Mouse (Mus musculus): ENCODE data around the gene Ttc17. TPM values are rescaled to one million over a fixed set of nuclear protein-coding genes. Genes with fewer than 3 reads are reported as not detected.

Gene Ttc17
- polyA plus RNA-seq (2015; fragmentation: Nextera tagmentation; extraction: Ambion mirVana) = 13.1 and 13.7 TPM in 2 replicates

DNA sequence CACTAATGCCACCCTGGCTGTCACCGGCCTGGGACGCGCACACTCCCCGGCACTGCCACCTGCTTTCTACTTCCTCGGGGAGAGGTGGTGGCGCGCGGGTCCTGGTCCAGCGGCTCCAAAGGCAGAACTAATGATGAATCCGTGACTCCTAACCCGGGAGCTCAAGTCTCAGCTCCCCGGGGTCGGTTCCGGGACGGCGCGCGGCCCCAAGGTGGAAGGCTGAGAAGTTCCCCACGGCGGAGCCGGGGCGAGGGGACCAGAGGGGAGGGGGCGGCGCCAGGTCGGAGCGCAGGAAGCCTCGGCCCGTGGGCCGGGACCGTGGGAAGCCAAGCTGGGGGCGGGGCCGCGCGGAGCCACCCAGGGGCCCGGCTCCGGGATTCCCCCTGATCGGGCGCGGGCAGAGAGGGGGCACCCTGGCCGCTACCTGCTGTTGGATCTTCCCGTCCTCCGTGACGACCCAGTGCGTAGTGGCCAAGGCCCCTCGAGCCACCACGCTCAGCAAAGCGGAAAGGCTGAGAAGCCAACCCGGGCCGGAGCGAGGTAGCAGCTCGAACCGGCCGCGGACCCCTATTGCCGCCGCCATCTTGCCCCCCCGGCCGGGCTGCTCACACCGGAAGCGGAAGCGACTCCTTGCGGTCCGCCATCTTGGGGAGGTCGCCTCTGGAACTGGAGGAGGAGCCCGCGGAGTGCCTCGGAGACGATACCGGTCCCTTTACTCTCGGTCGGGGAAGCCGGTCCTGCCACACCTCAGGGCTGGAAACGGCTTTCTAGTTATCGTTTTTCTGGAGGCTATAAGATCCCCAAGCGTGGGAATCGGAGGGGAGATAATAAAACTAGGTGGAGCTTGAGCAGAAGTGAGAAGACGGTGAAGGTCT, at the start of gene Ttc17:
Gene Ttc17 (minus strand): TSS at position 607 of the 875 bp plus-strand sequence.
- Histone ChIP-seq H3K27ac (peak within 1 kb of the TSS; percentile 85), H3K27me3 (ENCODE audit: insufficient read depth, low read length) (no peaks in the 10 kb centered on the region), H3K4me3 (replicated peaks; ENCODE audit: low read depth, low read length) (peak within 1 kb of the TSS; percentile 81), H3K4me2 (ENCODE audit: low read length) (peak within 1 kb of the TSS; percentile 85), H3K9ac (ENCODE audit: low read depth, low read length) (peak within 1 kb of the TSS; percentile 84), H3K4me1 (replicated peaks; ENCODE audit: insufficient read depth, low read length) (peaks cover 7% of the 10 kb centered on the region; the same call in 1 of the 2 replicates), H3K9me3 (replicated peaks; ENCODE audit: low read length) (no peaks in the 10 kb centered on the region), H3K36me3 (ENCODE audit: insufficient read depth, low read length) (no peaks in the 10 kb centered on the region)
- DNase-seq (ENCODE audit: low spot score) (peak; percentile 97), ATAC-seq (replicated peaks; ENCODE audit: low FRiP score, low read depth) (peak; percentile 95)
- WGBS = 2% methylated on average over 76 of the region's 77 CpGs
- TF ChIP-seq CTCF (IDR thresholded peaks at IDR 0.05; ENCODE audit: low read depth) = peak; percentile 18; the same call in 1 of the 2 replicates

DNA sequence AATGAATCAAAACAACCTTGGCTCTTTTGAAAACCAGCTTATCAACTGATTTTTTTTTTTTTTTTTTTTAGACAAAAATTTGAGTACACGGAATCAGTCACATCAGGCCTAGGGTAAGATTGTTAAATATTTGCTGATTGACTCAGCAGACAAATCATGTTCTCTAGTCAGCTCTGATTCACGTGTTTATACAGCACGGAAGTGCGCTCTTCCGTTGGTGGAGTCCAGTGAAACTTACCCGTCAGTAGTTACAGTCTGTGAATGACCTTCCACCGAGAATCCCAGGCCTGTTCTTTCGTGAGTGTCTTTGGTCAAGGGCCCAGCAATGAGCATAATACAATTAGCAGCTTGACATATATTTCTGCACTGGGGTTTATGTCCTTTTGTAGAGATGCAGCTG, 43.2 kb upstream of the Ttc17 start:
- H3K4me2 ChIP-seq (ENCODE audit: low read length) = no peak overlapping the region
- TF ChIP-seq CTCF (IDR thresholded peaks at IDR 0.05; ENCODE audit: low read depth) = no peak
- H3K4me3 ChIP-seq (replicated peaks; ENCODE audit: low read depth, low read length) = no peak overlapping the region
- H3K27me3 ChIP-seq (ENCODE audit: insufficient read depth, low read length) = no peaks in the 10 kb centered on the region
- ATAC-seq (replicated peaks; ENCODE audit: low FRiP score, low read depth) (no peak), DNase-seq (ENCODE audit: low spot score) (no peak)
- no peak overlapping the region for H3K9ac ChIP-seq (ENCODE audit: low read depth, low read length)
- no peaks in the 10 kb centered on the region for H3K36me3 ChIP-seq (ENCODE audit: insufficient read depth, low read length)
- no peak overlapping the region for H3K27ac ChIP-seq
- H3K4me1 ChIP-seq (replicated peaks; ENCODE audit: insufficient read depth, low read length) = no peaks in the 10 kb centered on the region
- H3K9me3 ChIP-seq (replicated peaks; ENCODE audit: low read length) = no peaks in the 10 kb centered on the region
- WGBS = 76% methylated on average over 8 of the region's 8 CpGs

- H3K4me3 ChIP-seq (replicated peaks; ENCODE audit: low read depth, low read length) = peak overlapping the region; percentile 97
- peak overlapping the region; percentile 90 for H3K4me2 ChIP-seq (ENCODE audit: low read length)
- 0% methylated on average over 10 of the region's 10 CpGs for WGBS
- no peak for TF ChIP-seq CTCF (IDR thresholded peaks at IDR 0.05; ENCODE audit: low read depth)
- peak overlapping the region; percentile 90 for H3K27ac ChIP-seq
- peak overlapping the region; percentile 98 for H3K9ac ChIP-seq (ENCODE audit: low read depth, low read length)
- no peaks in the 10 kb centered on the region for H3K27me3 ChIP-seq (ENCODE audit: insufficient read depth, low read length)
- H3K9me3 ChIP-seq (replicated peaks; ENCODE audit: low read length) = no peaks in the 10 kb centered on the region
- DNase-seq (ENCODE audit: low spot score) = peak; percentile 75
- H3K4me1 ChIP-seq (replicated peaks; ENCODE audit: insufficient read depth, low read length) = peaks cover 11% of the 10 kb centered on the region; the same call in 1 of the 2 replicates
- no peaks in the 10 kb centered on the region for H3K36me3 ChIP-seq (ENCODE audit: insufficient read depth, low read length)
- ATAC-seq (replicated peaks; ENCODE audit: low FRiP score, low read depth) = no peak
Measured at GRCm38 (mm10) chr2:94436952-94437351, 30.5 kb upstream of the Ttc17 start.

- H3K36me3 ChIP-seq (ENCODE audit: insufficient read depth, low read length) = no peaks in the 10 kb centered on the region
Measured at GRCm38 (mm10) chr2:94435481-94435880, 29.0 kb upstream of the Ttc17 start.

GRCm38 (mm10) chr2:94434833-94435232, 28.3 kb upstream of the Ttc17 start:
- Histone ChIP-seq H3K27me3 (ENCODE audit: insufficient read depth, low read length) (no peaks in the 10 kb centered on the region), H3K9ac (ENCODE audit: low read depth, low read length) (no peak overlapping the region), H3K36me3 (ENCODE audit: insufficient read depth, low read length) (no peaks in the 10 kb centered on the region), H3K4me2 (ENCODE audit: low read length) (no peak overlapping the region), H3K4me1 (replicated peaks; ENCODE audit: insufficient read depth, low read length) (peaks cover 11% of the 10 kb centered on the region; the same call in 1 of the 2 replicates), H3K9me3 (replicated peaks; ENCODE audit: low read length) (no peaks in the 10 kb centered on the region), H3K4me3 (replicated peaks; ENCODE audit: low read depth, low read length) (no peak overlapping the region), H3K27ac (no peak overlapping the region)
- WGBS = 41% methylated on average over 1 of the region's 1 CpGs
- ATAC-seq (replicated peaks; ENCODE audit: low FRiP score, low read depth) (no peak), DNase-seq (ENCODE audit: low spot score) (no peak)
- TF ChIP-seq CTCF (IDR thresholded peaks at IDR 0.05; ENCODE audit: low read depth) = no peak

More at GRCm38 (mm10) chr2:94435481-94435880, 29.0 kb upstream of the Ttc17 start:
- no peak for TF ChIP-seq CTCF (IDR thresholded peaks at IDR 0.05; ENCODE audit: low read depth)
- no peak for DNase-seq (ENCODE audit: low spot score)
- ATAC-seq (replicated peaks; ENCODE audit: low FRiP score, low read depth) = no peak
- Histone ChIP-seq H3K9ac (ENCODE audit: low read depth, low read length) (no peak overlapping the region), H3K4me1 (replicated peaks; ENCODE audit: insufficient read depth, low read length) (peaks cover 11% of the 10 kb centered on the region; the same call in 1 of the 2 replicates), H3K27me3 (ENCODE audit: insufficient read depth, low read length) (no peaks in the 10 kb centered on the region), H3K4me2 (ENCODE audit: low read length) (0 out of 2 replicates have a peak overlapping the region, but pooled peaks have one; percentile 90), H3K4me3 (replicated peaks; ENCODE audit: low read depth, low read length) (no peak overlapping the region), H3K9me3 (replicated peaks; ENCODE audit: low read length) (no peaks in the 10 kb centered on the region), H3K27ac (no peak overlapping the region)
- WGBS = 86% methylated on average over 7 of the region's 7 CpGs

GRCm38 (mm10) chr2:94432214-94432613, 25.7 kb upstream of the Ttc17 start:
- Histone ChIP-seq H3K4me3 (replicated peaks; ENCODE audit: low read depth, low read length) (no peak overlapping the region), H3K9me3 (replicated peaks; ENCODE audit: low read length) (no peaks in the 10 kb centered on the region), H3K9ac (ENCODE audit: low read depth, low read length) (no peak overlapping the region), H3K4me1 (replicated peaks; ENCODE audit: insufficient read depth, low read length) (peaks cover 11% of the 10 kb centered on the region; the same call in 1 of the 2 replicates), H3K36me3 (ENCODE audit: insufficient read depth, low read length) (no peaks in the 10 kb centered on the region), H3K4me2 (ENCODE audit: low read length) (no peak overlapping the region), H3K27me3 (ENCODE audit: insufficient read depth, low read length) (no peaks in the 10 kb centered on the region), H3K27ac (no peak overlapping the region)
- WGBS = 54% methylated on average over 2 of the region's 2 CpGs
- ATAC-seq (replicated peaks; ENCODE audit: low FRiP score, low read depth) (no peak), DNase-seq (ENCODE audit: low spot score) (no peak)
- TF ChIP-seq CTCF (IDR thresholded peaks at IDR 0.05; ENCODE audit: low read depth) = no peak
